Mouse (Mus musculus): ENCODE results near the gene Fdx1.

The Fdx1 gene

DNA sequence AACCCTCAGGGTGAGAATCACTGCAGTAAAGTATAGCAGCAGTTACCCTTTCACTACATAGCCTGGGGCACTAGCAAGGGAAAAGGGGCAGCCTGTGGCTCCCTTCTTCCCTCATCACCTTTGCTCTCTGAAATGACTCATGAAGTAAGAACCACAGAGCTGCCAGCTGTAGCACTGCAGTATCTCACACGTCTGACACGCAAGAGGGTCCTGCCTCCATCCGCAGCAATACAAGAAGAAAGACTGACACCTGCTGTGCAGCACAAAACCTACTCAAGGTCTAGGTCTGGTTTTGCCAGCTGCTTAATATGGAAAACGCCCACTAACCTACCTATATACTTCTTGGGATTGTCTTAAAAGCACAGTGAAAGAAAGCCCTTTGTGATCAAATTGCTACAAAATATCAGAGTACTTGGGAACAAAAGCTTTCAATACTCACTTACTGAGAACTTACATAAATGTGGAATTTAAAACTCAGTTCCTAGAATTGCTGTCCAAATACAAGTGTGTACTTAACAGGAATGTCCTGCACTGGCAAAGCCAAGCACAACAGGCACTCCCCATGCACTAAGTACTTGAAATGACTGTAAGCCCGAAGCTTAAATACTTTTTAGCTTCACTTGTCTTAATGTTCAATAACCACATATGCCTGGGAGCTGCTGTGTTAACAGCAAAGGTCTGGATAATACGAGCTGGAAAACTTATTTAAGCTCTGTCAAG, 2.0 kb downstream of the Fdx1 start:
- no peak for DNase-seq

DNA sequence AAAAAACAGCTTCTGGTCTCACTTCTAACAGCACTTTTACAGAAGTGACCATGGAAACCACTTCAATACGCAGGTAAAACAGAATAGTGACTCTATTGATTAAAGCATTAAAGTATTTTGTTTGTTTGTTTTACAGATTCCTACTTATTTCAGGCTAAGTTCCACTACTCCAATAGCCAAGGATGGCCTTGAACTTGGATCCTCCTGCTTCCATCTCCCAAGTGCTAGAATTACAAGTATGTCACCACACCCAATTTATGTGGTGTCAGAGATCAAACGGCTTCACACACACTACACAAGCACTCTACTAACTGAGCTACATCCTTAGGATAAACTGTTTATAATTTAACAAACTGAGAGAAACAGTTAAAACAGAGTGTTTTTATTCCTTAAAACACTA, 3.0 kb downstream of the Fdx1 start:
- no peak for DNase-seq

DNA sequence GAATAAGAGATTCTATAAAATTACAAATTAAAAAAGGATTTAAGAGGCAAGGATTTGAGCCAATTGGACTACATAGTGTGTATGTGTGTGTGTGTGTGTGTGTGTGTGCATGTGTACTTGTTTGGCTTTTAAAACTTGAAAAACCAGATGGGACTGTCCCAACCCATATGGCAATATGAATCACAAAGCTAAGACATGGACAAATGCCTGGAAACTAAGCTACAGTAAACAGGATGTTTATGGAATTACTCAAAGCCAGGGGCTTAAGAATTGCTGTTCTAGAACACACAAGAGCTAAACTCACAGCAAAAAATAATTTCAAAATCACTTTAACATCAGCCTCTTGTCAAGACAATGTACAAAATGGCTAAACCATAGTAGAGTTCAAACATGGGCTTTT, 4.4 kb downstream of the Fdx1 start:
- DNase-seq, result no peak

- DNase-seq, result no peak
Observed at GRCm38 (mm10) chr9:51957025-51957424, 6.3 kb downstream of the Fdx1 start.

DNA sequence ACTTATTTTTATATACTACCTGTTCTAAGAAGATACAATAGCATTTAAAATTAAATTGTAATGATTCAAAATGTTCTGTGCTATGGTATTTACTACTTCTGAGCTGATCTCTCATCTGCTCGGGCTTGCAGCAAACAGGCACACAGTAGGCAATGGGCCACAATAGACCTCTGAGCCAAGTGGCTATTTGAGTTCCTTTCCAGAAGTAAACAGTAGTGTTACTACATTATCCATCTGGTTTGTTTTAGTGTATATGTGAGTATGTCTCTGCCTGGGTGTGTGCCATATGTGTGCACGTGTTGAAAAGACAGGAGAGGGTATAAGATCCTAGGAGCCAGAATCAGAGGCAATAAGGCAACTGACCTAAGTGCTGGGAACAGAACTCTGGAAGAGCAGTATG, 6.9 kb downstream of the Fdx1 start:
- DNase-seq, result no peak

GRCm38 (mm10) chr9:51951337-51951736, 12.0 kb downstream of the Fdx1 start:
- DNase-seq, result peak; percentile 14

- no peak for DNase-seq
Observed at GRCm38 (mm10) chr9:51950667-51951066, 12.7 kb downstream of the Fdx1 start.

DNA sequence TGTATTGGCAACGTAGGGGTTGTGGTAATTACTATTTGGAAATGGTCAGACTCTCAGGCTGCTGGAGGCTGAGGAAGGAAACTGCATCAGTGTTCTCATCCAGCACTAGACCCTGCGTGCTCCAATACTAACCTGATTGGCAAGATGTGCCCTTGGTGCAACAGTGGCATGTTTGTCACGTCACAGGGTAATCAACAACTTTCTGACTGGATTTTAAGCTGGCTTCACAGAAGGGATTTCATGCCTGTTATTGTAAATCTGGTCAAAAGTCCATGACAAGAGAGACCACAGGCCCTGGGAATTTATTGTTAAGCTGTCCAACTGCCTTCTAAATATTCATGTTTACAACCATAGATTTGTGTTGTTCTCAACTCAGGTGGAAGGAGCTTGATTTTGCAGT, 13.1 kb downstream of the Fdx1 start:
- DNase-seq, result no peak

GRCm38 (mm10) chr9:51943934-51944333, 19.4 kb downstream of the Fdx1 start:
- no peak for DNase-seq

DNA sequence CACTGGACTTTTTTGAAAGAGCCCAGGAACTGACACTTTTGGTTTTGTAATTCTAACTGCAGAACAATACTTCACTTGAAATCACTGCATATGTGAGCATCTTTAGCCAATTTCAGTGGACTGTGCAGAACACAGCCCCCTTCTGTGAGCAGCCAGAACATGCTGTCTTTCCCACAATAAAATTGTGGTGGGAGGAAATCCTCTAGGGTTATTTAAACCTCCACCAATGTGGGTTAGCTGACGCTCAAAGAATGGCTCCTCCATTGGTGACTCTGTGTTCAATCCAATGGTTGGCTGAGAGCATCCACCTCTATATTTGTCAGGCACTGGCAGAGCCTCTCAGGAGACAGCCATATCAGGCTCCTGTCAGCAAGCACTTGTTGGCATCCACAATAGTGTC, 28.7 kb downstream of the Fdx1 start:
- DNase-seq, result no peak

GRCm38 (mm10) chr9:51931997-51932396, 31.4 kb downstream of the Fdx1 start:
- no peak for DNase-seq

DNA sequence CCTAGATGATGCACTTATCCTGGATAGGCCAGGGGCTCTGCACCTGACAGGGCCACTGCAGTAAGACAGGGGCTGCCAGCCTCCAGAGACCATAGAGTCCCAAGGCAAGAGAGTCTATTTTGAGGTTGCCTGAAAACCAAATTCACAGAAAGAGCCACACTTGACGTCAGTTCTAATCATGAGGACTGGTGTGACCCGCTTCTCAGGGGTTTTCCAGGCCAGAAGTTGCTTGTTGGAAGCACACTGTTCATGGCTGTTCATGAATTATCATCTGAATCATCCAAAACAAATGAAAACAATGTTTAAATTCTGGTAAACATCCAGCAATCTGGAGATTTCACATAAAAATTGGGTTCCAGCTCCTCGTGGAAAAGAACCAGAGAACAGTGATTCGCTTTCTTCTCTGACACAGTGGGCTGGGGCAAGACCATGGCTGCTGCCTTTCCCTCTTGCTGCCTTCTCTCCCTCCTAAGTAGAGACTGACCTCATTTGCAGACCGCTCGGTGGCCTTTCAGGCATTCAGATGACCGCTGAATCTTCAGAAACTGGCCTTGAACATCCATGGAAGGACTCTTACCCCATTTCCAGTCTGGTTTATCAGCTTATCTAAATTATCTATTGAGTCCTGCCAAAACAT, 32.2 kb downstream of the Fdx1 start:
- no peak for DNase-seq

DNA sequence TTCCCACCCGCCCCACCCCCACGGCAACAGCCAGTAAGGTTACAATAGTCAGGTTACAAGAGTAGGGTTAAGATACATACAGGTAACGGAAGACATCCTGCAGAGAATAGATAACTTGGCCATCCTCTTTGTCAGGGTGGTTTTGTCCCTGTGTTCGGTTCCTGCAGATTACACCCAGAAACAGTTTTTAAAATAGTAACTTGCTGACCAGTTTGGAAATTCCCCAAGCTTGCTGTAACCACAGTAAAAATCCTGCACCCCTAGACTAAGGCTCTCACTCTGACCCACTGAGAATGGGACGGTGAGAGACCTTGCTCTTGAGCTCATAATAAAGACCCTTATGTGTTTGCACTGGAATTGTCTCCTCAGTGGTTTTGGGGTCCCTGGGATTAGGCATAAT, 33.4 kb downstream of the Fdx1 start:
- no peak for DNase-seq

GRCm38 (mm10) chr9:51928659-51929058, 34.7 kb downstream of the Fdx1 start:
- DNase-seq, result no peak

- no peak for DNase-seq
Observed at GRCm38 (mm10) chr9:51928116-51928515, 35.2 kb downstream of the Fdx1 start.

GRCm38 (mm10) chr9:51927680-51928079, 35.7 kb downstream of the Fdx1 start:
- DNase-seq, result no peak

GRCm38 (mm10) chr9:51926629-51927028, 36.7 kb downstream of the Fdx1 start:
- DNase-seq, result no peak

GRCm38 (mm10) chr9:51924551-51925081, 38.7 kb downstream of the Fdx1 start:
- DNase-seq, result no peak

DNA sequence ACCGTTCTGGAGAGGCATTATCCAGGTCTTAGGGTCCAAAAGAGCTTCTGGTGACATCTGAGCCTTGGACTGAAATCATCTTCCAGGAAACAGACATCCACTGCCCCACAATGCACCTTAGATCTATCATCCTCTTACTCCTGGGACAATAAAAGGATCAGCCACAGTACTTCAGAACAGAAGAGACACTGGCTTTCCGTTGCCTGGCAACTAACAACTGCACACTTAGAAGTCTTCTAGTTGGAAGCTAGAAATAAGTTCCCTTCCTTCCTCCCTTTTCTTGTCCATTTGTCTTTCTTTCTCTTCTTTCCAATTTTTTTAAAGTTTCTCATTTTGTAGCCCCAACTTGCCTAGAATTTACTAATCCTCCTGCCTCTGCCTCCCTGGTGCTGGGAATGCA, 40.6 kb downstream of the Fdx1 start:
- no peak for DNase-seq

DNA sequence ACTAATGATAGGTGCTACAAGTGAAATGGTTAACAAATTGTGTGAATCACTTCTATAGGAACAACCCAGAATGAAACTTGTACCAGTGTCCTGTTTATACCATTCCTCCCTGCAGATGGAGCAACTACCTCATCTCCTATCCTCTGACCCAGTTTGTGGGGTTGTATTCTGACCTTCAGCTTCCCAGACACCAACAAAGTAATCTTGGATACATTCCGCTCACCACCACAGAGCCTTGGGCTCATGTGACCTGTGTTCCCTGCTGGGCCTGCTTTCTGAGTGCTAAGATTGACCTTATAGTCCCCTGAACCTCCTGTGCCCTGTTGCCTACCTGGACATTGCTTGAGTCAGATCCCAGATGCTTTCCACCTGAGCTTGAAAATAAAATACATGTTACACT, 47.8 kb downstream of the Fdx1 start:
- no peak for DNase-seq

GRCm38 (mm10) chr9:51914481-51915120, 48.8 kb downstream of the Fdx1 start:
- no peak for DNase-seq

DNA sequence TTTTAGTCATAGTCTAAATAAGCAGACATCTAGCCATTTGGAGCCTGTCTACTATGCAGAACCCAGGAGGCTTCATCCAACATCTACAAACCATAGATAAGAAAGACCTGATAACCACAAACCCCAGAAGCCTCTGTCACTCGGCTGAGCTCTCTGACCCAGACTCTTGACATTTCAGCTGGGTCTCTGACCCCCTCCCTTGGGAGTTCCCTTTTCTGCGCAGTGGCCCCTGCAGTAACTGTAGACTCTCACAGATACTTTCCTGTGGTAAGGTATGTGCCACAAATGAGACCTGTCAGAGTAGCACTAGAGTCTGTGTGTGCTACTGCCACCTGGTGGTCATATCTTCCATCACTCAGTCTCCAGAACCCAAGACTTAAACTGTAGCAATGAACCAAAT, 54.5 kb downstream of the Fdx1 start:
- DNase-seq, result peak; percentile 83

- no peak for DNase-seq
Observed at GRCm38 (mm10) chr9:51908255-51908654, 55.1 kb downstream of the Fdx1 start.

- no peak for DNase-seq
Observed at GRCm38 (mm10) chr9:51906938-51907337, 56.4 kb downstream of the Fdx1 start.
